Mouse (Mus musculus) midbrain, embryonic 14.5 days (tissue): ENCODE measurements around the gene Htr1d. TPM values are rescaled to one million over a fixed set of nuclear protein-coding genes. Genes with fewer than 3 reads are reported as not detected.
A peak's percentile ranks its signal among the peaks of the same experiment; 100 is the strongest.

Experiments
- ATAC-seq: fragments of 200-750 bp; cut with Nextera tagmentation; 2 replicates; pipeline ENCODE4 v1.8.0; 2017; ENCODE audit warnings: moderate number of reproducible peaks, moderate library complexity; ENCODE audit not compliant: low FRiP score, low TSS enrichment
- DNase-seq: peaks from one replicate; pipeline ENCODE4 v3.0.0-alpha.2; 2015
- H3K27ac ChIP-seq: fragments of 300-500 bp; sonication (generic); replicated peaks from 2 replicates; pipeline ENCODE4 v1.5.1; 2014; ENCODE audit warnings: mild to moderate bottlenecking, low read depth, low read length, moderate library complexity
- H3K27me3 ChIP-seq: fragments of 300-500 bp; sonication (generic); 2 replicates; pipeline ENCODE4 v1.6.1; 2014; ENCODE audit warnings: low read length, control low read depth, mixed read lengths; ENCODE audit not compliant: control insufficient read depth, insufficient read depth
- H3K36me3 ChIP-seq: fragments of 300-500 bp; sonication (generic); 2 replicates; pipeline ENCODE4 v1.6.1; 2014; ENCODE audit warnings: low read length, control low read depth; ENCODE audit not compliant: control insufficient read depth, insufficient read depth
- H3K4me1 ChIP-seq: fragments of 300-500 bp; sonication (generic); 2 replicates; pipeline ENCODE4 v1.6.1; 2014; ENCODE audit warnings: mild to moderate bottlenecking, antibody characterized with exemption, low read length, control low read depth; ENCODE audit not compliant: control insufficient read depth, insufficient read depth
- H3K4me2 ChIP-seq: fragments of 300-500 bp; sonication (generic); 2 replicates; pipeline ENCODE4 v1.6.1; 2014; ENCODE audit warnings: mild to moderate bottlenecking, low read length, moderate library complexity
- H3K4me3 ChIP-seq: fragments of 300-500 bp; sonication (generic); replicated peaks from 2 replicates; pipeline ENCODE4 v1.5.1; 2014; ENCODE audit warnings: low read depth, low read length
- H3K9ac ChIP-seq: fragments of 300-500 bp; sonication (generic); replicated peaks from 2 replicates; pipeline ENCODE4 v1.6.1; 2014; ENCODE audit warnings: mild to moderate bottlenecking, low read length, moderate library complexity
- H3K9me3 ChIP-seq: fragments of 300-500 bp; sonication (generic); 2 replicates; pipeline ENCODE4 v1.6.1; 2016; ENCODE audit warnings: low read length, control low read depth, mixed read lengths; ENCODE audit not compliant: control insufficient read depth
- WGBS: fragments of 180-500 bp; shearing (Covaris S2); extraction: QIAGEN DNeasy Blood & Tissue Kit; methylation state at CpG from one replicate; pipeline ENCODE4 v1.1.7; 2014; 5-methylcytosine and 5-hydroxymethylcytosine counted together
- polyA plus RNA-seq: library from polyadenylated mRNA; unstranded; fragments of >200 nt; fragmentation: Nextera tagmentation; extraction: Ambion mirVana; gene quantifications from 2 replicates; pipeline ENCODE4 v1.2.1, GENCODE M21; 2014

Htr1d gene
- 0.86 and 1.3 TPM in 2 replicates for polyA plus RNA-seq

GRCm38 (mm10) chr4:136423224-136423623 is at the start of gene Htr1d:
Gene Htr1d (plus strand): TSS chr4:136423524.
- WGBS, result 81% methylated on average over 9 of the region's 9 CpGs
- Histone ChIP-seq H3K4me1 (peaks cover 10% of the 10 kb centered on the region; the same call in 1 of the 2 replicates), H3K9ac (peak within 1 kb of the TSS; percentile 52), H3K4me2 (peak within 1 kb of the TSS; percentile 75), H3K9me3 (no peaks in the 10 kb centered on the region), H3K36me3 (no peaks in the 10 kb centered on the region), H3K27me3 (peaks cover 15% of the 10 kb centered on the region), H3K27ac (no peak within 1 kb of the TSS), H3K4me3 (peak within 1 kb of the TSS; percentile 40)
- ATAC-seq, result no peak
- DNase-seq, result no peak

- 85% methylated on average over 5 of the region's 5 CpGs for WGBS
- no peak overlapping the region for H3K4me3 ChIP-seq
- no peaks in the 10 kb centered on the region for H3K27me3 ChIP-seq
- H3K9ac ChIP-seq, result no peak overlapping the region
- no peak overlapping the region for H3K4me2 ChIP-seq
- DNase-seq (no peak), ATAC-seq (no peak)
- H3K27ac ChIP-seq, result no peak overlapping the region
- no peaks in the 10 kb centered on the region for H3K36me3 ChIP-seq
- no peaks in the 10 kb centered on the region for H3K9me3 ChIP-seq
- peaks cover 10% of the 10 kb centered on the region for H3K4me1 ChIP-seq
Observed at GRCm38 (mm10) chr4:136377001-136377400, 46.3 kb upstream of the Htr1d start.

GRCm38 (mm10) chr4:136383052-136383451 is 40.3 kb upstream of the Htr1d start:
- Histone ChIP-seq H3K4me1 (no peaks in the 10 kb centered on the region), H3K27me3 (no peaks in the 10 kb centered on the region), H3K4me2 (no peak overlapping the region), H3K36me3 (no peaks in the 10 kb centered on the region), H3K27ac (no peak overlapping the region), H3K9me3 (no peaks in the 10 kb centered on the region), H3K4me3 (no peak overlapping the region), H3K9ac (no peak overlapping the region)
- WGBS, result 87% methylated on average over 5 of the region's 5 CpGs
- DNase-seq (no peak), ATAC-seq (no peak)

- H3K4me3 ChIP-seq, result no peak overlapping the region
- ATAC-seq (no peak), DNase-seq (no peak)
- 84% methylated on average over 6 of the region's 6 CpGs for WGBS
- H3K4me1 ChIP-seq, result no peaks in the 10 kb centered on the region
- no peaks in the 10 kb centered on the region for H3K27me3 ChIP-seq
- H3K27ac ChIP-seq, result no peak overlapping the region
- H3K36me3 ChIP-seq, result no peaks in the 10 kb centered on the region
- H3K4me2 ChIP-seq, result no peak overlapping the region
- H3K9ac ChIP-seq, result no peak overlapping the region
- no peaks in the 10 kb centered on the region for H3K9me3 ChIP-seq
Observed at GRCm38 (mm10) chr4:136383839-136384238, 39.5 kb upstream of the Htr1d start.

- Histone ChIP-seq H3K4me2 (no peak overlapping the region), H3K9ac (no peak overlapping the region), H3K9me3 (no peaks in the 10 kb centered on the region), H3K27me3 (no peaks in the 10 kb centered on the region), H3K4me1 (no peaks in the 10 kb centered on the region), H3K4me3 (no peak overlapping the region), H3K27ac (no peak overlapping the region), H3K36me3 (no peaks in the 10 kb centered on the region)
- WGBS, result 71% methylated on average over 11 of the region's 11 CpGs
- no peak for DNase-seq
- no peak for ATAC-seq
Observed at GRCm38 (mm10) chr4:136387261-136387660, 36.1 kb upstream of the Htr1d start.

- no peaks in the 10 kb centered on the region for H3K9me3 ChIP-seq
- H3K4me1 ChIP-seq, result no peaks in the 10 kb centered on the region
- no peaks in the 10 kb centered on the region for H3K36me3 ChIP-seq
- H3K4me2 ChIP-seq, result no peak overlapping the region
- no peak overlapping the region for H3K27ac ChIP-seq
- H3K9ac ChIP-seq, result no peak overlapping the region
- 91% methylated on average over 10 of the region's 10 CpGs for WGBS
- DNase-seq (no peak), ATAC-seq (no peak)
- no peak overlapping the region for H3K4me3 ChIP-seq
- no peaks in the 10 kb centered on the region for H3K27me3 ChIP-seq
Observed at GRCm38 (mm10) chr4:136401806-136402205, 21.5 kb upstream of the Htr1d start.

GRCm38 (mm10) chr4:136407831-136408230 is 15.5 kb upstream of the Htr1d start:
- Histone ChIP-seq H3K27me3 (no peaks in the 10 kb centered on the region), H3K36me3 (no peaks in the 10 kb centered on the region), H3K9me3 (no peaks in the 10 kb centered on the region), H3K27ac (no peak overlapping the region), H3K4me2 (no peak overlapping the region), H3K4me3 (no peak overlapping the region), H3K9ac (no peak overlapping the region), H3K4me1 (no peaks in the 10 kb centered on the region)
- 71% methylated on average over 11 of the region's 11 CpGs for WGBS
- DNase-seq (no peak), ATAC-seq (no peak)

GRCm38 (mm10) chr4:136411995-136412765 is 11.1 kb upstream of the Htr1d start:
- Histone ChIP-seq H3K36me3 (no peaks in the 10 kb centered on the region), H3K27ac (no peak overlapping the region), H3K9ac (no peak overlapping the region), H3K9me3 (no peaks in the 10 kb centered on the region), H3K4me3 (no peak overlapping the region), H3K27me3 (no peaks in the 10 kb centered on the region), H3K4me1 (no peaks in the 10 kb centered on the region), H3K4me2 (no peak overlapping the region)
- 76% methylated on average over 10 of the region's 10 CpGs for WGBS
- DNase-seq, result no peak
- ATAC-seq, result no peak

GRCm38 (mm10) chr4:136415477-136415876 is 7.8 kb upstream of the Htr1d start:
- ATAC-seq, result no peak
- no peaks in the 10 kb centered on the region for H3K9me3 ChIP-seq
- no peak overlapping the region for H3K27ac ChIP-seq
- no peaks in the 10 kb centered on the region for H3K27me3 ChIP-seq
- no peaks in the 10 kb centered on the region for H3K36me3 ChIP-seq
- WGBS, result 90% methylated on average over 9 of the region's 9 CpGs
- no peak overlapping the region for H3K9ac ChIP-seq
- H3K4me1 ChIP-seq, result no peaks in the 10 kb centered on the region
- no peak overlapping the region for H3K4me2 ChIP-seq
- no peak for DNase-seq
- H3K4me3 ChIP-seq, result no peak overlapping the region
